11 mouse cellular contexts compared by ENCODE assay signal in the genomic region with DNA sequence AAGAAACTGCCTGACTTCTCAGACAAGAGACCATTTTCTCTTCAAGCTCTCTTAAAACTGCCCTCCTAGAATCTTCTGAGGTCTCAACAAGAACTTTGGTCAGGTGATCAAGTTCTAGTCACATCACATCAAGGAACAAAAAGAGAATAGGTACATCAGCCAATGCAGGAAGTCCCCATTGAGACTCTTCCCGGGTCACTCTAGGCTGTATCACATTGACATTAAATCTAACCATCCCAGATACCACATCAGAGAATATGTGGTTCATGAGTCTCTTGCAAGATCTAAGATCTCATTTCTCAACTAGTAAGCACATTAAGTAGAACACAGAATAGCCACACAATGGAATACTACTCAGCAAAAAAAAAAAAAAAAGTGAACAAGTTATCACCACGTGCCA.
"Had no signal": no experiment of that assay in that cellular context is flagged by ENCODE, and none has a peak within 500 bp of the region (broad histone marks: within the 10 kb centered on the region; RNA-seq: fewer than 3 reads in every experiment).

No protein-coding gene starts in this region.

- DNase-seq: liver, postnatal 0 days; lung, adult 2 months; lung, postnatal 14 days; lung, postnatal 36 days; midbrain, embryonic 14.5 days; right cerebral cortex, postnatal 14 days; thymus, adult 2 months; thymus, postnatal 25 days; thymus, postnatal 4 days had no signal

- ATAC-seq: liver, postnatal 0 days; lung, postnatal 0 days; midbrain, embryonic 16.5 days had no signal
